Mouse (Mus musculus) lung, adult 18-20 months (tissue): ENCODE data around the gene Ott.
"Not testable (repeated sequence)": the region's sequence is repeated elsewhere in the genome, so short reads cannot be mapped to it uniquely, and the experiment has no call there.

Experiments
- DNase-seq, 2 experiments: peaks; one replicate each; pipeline ENCODE4 v3.0.0; 2022; ENCODE audit warnings: mixed read lengths in 2 of 2

Ott gene

DNA sequence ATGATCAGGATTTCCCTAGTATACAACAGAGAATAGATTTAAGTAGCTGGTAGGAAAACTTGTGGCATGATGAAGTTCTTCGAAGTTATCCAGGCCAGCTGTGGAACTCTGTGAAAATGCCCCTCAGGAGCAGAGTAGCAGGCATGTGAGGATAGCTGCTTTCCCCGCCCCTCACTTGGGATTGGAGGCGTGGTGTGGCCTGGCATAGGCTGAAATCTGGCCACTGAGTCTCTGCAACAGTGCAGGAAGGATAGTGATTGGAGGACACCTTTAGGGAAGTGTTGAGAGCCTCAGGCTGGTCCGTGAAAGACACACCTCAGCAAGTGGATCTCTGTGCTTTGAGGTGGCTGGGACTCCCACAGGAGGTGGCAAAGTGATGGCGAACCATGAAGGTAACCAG is at the start of gene Ott:
Gene Ott, plus strand, starts transcription at position 301 of the 400 bp plus-strand sequence.
- not testable (repeated sequence) for DNase-seq
